Mouse (Mus musculus) A20 (cell line): Measurements from ENCODE around the gene Grik3.

Source experiments
- DNase-seq: peaks from one replicate; pipeline ENCODE4 v3.0.0-alpha.2; 2011; ENCODE audit warnings: low read depth, low spot score

Gene Grik3

DNA sequence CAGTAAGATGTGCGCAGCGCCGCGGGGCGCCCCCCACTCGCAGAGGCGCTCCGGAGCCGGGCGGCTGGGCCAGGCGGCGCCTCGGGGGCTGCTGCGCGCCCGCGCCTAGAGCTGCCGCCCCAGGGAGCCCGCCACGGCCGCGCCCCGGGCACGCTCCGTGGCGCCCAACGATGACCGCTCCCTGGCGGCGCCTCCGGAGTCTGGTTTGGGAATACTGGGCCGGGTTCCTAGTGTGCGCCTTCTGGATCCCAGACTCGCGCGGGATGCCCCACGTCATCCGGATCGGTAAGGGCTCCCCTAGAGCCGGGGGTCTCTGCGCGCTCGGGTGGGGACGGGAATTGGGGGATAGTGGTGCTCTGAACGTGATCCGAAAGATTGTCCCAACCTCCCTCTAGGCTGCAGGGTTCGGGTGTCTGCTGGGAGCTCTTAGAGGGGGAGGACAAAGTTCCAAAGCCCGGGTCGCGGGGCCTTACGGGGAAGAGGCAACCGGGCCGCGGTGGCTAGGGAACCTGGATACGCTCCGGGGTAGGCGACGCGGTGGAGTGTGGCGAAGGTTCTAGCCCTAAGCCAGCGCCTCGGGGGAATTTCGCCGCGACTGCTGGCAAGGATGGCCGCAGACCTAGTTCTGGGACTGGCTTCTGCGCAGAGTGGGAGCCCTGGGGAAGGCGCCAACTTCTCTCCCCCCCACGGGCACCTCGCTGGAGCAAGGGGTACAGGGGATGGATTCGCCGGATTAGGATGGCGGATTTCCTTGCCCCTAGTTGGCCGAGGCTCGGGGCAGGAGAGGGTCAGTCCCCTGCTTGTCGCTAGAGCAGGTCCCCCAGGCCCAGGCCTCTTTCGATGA lies at the start of gene Grik3:
TSS of gene Grik3 (plus strand) at position 40 of the 844 bp plus-strand sequence.
- DNase-seq: no peak

DNA sequence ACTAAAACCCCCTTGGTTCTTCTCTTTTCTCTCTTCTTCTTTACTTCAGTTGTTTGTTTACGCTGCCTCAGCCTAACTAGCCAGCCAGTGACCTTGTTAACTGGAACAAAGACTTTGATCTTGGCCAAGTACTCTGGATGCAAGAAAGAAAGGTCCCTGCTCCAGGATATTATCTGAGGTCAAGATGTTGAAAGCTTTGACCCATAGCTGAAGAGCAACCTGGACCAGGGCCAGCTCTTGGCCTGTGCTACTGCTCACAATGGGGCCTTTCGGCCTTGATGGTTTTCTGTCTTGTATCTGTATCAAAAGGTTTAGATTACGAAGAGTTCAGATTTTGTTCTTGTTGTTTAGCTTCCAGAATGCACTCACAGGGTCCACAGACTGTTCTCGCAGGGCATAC lies 48.7 kb upstream of the Grik3 start:
- no peak for DNase-seq

DNA sequence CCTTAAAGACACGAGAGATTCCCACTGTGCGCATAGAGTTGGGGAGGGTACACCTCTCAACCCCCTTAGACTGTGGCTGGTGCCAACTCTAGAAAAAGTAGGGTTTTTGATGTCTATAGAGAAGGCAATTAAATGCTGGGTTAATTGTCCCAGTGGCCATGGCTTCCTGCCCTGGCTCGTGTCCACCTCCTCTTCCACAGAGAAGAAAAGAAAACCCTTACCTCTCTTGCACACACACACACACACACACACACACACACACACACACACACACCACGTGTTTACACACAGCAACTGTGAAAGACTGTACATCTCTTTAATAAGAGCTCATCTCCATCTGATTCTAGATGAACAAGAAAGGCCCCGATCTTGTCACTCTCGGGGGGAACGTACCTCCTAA lies 46.1 kb upstream of the Grik3 start:
- DNase-seq: no peak

DNA sequence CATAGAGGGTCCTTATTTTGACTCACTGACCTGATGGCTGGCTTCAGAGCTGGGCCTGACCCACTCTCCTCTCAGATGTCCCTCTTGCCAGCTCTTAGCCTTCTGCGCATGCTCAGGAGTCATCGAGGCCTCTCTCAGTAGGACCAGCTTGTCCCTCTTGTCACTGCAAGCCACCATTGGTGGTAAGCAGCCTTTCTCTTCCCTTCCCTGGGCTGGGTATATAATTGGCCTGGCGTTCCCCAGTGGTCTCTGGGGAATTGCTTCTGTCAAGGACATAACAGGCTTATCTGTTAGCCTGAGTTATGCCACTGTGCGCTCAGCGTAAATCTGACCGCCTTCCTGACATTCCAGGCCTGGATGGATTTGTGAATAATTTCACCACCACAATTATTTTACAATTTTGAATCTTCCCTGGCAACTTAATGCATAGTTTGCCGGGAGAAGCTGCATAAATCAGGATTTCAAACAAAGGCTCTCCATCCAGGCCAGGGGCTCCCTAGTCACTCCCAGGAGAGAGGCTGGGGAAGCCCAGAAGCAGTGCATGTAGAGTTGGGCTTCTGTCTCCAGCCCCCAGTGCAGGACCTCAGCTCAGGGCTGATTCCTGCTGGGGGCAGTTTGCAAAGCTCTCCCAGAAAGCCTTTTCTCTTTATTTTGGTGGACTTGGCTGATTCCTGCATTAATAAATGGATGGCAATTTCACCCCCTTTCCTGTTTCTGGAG lies 39.7 kb upstream of the Grik3 start:
- DNase-seq: no peak

DNA sequence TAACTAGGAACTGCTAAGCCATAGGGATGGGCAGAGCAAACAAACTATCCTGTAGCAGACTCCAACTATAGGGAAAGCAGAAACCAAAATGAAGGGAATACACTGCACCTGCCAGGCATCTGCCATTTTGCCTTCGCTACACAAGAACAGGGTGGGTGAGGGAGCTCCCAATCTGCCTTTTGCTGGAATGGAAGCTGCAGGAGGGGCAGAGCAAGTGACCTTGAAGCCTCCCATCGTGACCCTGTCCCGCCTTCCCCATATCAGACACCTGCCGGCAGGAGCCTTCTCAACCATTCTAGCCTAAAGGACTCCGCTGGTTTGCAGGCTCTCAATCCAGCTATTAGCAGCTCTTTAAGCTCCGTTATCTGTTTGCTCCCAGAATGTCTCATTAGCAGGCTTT lies 38.7 kb upstream of the Grik3 start:
- no peak for DNase-seq

DNA sequence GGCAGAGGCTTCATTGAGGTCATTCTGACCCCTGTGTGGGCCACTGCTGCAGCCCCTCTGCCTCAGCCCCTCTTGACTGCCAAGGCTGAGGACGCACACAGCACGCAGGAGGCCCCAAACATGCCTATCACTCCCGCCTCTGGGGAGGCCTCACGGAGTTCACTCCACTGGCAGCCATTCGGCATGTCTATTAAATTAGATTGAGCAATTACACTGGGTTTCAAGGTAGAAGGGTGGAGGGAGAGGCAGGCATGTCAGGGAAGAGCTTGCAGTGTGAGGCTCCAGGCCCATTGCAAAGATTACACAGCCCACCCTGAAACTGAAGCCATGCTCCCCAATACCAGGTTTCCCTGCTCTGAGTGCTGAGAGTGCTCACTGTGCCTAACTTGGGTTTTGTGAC lies 34.0 kb upstream of the Grik3 start:
- DNase-seq: no peak

DNA sequence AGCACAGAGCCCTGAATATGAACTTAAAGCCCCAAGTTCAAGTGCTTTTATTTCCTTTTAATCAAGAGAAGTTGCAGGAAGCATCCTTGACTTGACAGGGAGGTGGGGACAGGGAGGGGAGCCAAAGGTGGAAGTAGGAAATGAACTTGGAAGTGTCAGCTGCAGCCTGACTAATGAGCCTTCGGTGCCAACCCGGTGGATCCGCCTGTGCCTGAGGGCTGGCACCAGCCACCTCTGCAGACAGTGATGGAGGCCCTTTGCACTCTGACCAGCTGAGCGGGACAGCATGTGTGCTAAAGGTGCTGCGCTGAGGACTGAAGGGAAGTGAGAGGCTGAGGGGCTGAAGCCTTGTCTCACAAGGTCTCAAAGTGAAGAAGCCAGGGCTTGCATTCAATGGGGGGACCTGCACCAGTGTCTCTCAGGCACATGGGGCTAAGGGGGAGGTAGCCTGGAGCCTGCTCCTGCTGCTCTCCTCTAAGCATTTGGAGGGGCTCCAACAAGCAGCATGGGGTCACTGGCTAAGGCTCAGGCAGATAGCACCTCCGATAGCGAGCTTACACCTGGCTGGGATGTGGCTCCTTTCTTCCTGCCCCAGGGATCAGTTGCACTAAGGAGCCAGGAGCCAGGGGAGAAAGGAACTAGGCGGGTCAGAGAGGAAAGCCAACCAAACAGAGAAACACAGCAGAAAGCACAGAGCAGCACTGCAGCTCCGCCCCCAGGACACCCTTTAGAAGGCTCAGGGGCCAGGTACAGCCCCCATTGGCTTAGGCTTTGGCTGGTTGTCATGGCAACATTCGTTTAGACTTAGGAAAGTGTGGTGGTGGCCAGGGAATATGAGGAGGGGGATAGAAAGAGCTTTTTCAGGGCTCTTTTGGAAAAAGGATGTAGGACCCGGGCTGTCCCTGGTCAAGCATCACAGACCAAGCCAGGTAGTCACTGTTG lies 33.1 kb upstream of the Grik3 start:
- no peak for DNase-seq

DNA sequence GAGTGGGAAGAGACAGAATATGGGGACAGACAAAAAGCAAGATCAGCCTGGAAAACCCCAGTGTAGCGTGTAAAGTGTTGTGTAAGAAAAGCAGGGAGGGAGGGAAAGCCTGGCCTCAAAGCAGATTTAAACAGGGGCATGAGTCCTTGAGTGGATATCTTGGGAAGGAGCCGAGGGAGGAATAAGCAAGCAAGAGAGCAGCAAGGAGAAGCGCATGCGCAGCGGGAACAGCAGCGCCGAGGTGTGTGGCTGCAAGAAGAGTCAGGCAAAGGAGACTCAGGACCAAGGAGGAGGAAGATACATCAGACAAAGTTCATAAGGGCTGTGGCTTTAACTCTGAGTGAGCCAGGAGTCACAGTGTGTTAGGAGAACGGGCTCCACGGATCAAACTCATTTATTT lies 30.7 kb upstream of the Grik3 start:
- no peak for DNase-seq

DNA sequence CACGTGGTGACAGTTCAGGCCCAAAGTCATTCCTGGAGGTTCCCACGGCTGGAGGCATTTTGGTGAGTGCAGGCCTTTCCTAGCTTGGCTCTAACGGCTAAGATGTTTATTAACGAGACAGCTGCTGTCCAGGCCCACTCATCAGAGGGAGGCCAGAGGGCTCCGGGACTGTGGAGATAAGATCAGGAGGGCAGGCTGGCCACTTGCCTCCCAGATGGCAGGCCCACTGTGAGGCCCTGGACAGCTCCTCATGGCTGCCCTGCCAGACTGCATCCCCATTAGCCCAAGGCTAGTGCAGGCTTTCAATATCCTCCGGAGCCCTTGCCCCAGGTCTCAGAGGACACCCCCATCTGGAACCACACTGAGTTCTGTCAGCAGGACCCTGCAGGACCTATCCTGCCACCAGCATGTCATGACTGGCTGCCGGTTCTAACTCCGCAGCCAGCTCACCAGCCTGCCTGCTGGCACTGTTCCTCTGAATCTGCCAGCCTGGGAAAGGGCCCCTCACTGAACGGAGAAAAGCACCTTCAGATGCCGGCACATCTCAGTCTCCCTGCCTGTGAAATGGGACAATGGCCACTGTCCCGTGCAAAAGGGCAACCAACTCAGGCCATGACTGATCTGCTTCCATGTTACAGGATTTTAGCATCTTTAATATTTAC lies 20.7 kb upstream of the Grik3 start:
- DNase-seq: no peak

DNA sequence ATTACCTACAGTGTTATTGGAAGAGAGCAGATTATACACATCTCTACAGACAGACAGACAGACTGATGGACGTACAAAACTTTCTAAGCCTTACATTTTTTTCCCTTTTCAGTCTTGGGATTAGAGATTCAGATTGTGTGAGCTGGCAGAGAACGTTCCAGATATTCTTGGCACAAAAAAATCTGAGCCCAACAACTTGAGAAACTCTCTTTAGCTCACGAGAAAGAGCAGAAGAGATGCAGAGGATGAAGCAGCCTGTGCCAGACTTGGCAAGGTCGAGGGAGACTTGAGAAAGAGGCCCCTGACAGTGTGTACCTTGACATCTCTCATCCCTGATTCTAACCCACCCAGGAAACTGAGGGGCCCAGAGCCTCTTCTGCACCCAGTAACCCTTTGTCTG lies 15.6 kb upstream of the Grik3 start:
- DNase-seq: no peak

DNA sequence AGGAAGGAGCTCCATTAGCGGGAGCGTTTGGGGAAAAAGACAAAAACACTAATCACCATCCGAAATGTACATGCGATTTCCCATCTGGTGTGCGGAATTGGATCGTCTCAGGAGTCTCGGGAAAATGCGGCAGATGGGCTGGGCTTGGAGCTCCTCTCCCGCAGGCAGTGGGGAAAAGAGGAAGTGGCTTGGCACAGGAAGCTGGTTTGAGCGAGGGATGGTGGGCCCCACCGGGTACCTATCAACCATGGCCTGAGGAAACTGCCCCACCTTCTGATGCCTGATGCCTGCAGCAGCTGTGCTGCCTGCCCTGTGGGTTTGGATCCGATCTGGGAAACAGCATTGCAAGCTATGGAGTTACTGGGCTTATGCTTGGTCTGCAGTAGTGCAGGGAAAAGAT lies 12.4 kb upstream of the Grik3 start:
- DNase-seq: peak; percentile 12

DNA sequence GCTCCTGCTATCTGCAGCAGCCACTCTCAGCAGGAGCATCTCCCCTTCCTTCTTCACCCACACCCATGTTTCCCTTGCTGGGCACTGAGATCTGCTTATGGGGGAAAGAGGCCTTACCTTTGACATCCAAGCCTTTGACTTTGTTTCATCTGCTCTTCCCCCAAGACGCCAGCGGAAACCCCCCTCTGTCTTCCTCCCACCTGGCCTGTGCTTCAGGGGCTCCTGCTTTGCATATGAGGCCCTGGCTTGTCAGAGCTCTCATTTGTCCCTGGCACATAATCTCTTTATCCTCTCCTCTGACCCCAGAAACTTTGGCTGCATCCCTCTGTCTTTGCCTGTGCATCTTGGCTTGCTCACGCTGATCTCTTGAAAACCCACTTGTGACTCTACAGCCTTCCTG lies 9.2 kb upstream of the Grik3 start:
- peak; percentile 89 for DNase-seq

DNA sequence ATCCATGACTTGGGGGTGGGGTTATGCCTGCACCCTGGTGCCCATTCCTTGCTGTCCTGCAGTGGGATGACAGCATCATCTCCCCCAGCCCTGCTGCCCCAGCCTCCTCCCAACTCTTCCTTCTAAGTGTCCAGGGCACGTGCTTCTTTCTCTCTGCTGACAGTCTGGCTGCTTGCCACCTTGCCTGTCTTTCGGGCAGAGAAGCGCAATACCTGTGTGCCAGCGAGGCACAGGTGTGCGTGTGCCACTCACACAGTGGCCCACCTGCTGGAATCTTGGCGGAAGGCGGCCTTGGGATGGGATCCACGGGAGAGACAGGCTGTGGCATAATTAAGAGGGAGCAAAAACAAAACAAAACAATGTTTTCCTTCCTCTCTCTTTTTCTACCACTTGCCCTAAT lies 6.4 kb upstream of the Grik3 start:
- no peak for DNase-seq

DNA sequence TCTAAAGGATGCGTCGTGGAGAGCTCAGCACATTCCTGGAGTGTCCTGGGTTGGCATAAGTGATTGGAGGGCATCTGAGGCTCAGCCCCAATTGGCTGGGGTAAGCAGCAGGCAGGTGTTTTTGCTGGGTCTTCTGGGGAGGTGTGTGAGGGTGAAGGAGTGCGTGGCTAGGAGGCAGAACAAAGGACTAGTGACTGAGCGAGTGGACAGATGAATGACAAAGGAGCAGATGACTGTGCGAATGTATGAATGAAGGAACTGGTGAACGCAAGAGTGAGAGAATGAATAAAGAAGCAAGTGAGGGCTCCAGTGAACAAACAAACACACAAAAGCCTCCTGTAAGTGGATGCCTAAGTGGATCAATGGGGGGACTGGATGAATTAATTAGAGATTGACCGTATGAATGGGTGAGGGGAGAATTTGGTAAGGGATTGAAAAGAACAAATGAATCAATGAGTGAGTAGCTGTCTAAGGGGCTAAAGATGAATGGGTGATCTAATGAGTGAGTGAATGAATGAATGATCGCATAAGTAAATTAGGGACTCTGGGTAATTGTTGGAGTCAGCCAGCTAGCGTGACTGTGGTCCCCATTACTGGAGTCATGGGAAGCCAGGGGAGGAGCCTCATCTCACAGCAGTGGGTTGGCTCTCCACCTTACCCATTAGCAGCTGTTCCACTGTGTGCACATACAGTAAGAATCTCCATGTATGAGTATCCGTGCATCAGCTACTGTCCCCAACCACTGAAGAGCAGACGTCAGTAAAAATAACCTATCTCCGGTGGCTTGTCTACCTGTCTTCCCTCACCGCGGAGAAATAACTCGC lies 4.9 kb upstream of the Grik3 start:
- DNase-seq: no peak

DNA sequence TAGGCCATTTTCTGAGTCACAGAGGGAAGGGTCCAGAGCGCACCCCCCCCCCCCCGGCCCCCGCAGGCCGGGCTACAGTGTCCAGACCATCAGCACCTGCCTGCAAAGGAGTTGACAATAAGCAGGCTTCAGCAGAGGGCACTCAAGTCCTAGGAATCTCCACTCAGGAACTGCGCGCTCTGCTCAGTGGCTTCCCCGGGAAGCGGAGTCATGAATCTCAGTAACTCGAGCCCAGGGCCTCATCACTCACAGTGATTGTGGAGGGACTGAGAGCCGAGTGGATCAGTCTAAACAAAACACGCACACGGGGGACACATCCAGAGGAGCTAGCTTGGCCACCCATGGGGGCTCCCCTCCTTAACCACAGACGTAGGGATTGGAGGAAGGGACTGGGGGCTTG lies 3.9 kb upstream of the Grik3 start:
- DNase-seq: no peak

DNA sequence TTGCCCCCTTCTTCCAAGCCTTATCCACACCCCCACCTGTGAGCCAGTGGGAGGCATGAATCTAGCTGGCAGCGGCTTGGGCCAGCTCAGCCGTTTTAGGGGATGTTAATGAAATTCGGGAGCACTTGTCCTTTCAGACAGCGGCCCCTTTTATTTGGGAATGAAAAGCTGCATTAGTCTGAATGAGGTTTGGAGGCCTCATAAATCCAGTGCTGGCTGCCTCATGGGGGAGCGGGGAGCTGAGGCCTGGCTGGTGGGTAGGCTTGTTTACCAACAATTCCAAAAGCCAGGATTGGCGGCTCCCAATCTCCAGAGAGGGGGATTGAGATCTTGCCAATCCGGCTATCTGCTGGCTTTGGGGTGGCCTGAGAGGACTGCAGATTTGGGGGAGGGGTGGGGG lies 3.5 kb upstream of the Grik3 start:
- DNase-seq: no peak

DNA sequence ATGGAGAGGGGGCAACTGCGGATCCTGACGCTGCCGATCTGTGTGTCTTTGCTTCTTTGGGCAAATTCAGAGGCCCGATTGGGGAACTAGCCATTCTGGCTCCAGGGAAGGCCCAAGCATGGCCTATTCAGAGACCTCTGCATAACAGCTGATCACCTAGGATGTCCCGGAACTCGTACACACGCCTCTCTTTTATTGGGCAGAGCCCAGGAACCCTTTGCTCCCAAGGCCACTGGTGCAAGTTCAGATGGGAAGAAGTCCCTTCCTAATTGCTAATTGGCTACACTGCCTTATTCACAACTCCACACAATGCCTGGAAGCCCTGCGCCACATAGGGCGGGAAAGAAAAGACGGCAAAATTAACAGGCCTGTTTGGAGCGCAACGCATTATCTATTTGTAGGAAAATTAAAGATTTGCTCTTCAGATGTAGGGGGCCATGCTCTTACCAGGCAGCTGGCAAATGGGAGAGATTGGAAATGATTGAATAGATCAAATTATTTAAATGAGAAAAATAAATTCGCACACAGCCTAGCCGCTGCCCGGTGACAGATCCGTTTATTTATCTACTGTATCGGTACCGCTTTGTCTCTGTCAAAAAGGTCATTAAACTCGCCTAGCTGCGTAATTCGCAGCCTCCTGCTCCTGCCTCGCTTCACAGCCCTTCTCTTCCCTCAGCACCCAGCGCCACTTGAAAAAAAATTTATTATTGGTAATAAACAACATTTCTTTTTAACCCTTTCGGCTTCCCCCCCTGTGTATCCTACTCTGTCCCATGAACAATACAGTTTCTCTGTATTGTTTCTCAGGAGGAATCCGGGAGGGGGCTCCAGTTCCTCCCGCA lies 1.5 kb upstream of the Grik3 start:
- DNase-seq: no peak

DNA sequence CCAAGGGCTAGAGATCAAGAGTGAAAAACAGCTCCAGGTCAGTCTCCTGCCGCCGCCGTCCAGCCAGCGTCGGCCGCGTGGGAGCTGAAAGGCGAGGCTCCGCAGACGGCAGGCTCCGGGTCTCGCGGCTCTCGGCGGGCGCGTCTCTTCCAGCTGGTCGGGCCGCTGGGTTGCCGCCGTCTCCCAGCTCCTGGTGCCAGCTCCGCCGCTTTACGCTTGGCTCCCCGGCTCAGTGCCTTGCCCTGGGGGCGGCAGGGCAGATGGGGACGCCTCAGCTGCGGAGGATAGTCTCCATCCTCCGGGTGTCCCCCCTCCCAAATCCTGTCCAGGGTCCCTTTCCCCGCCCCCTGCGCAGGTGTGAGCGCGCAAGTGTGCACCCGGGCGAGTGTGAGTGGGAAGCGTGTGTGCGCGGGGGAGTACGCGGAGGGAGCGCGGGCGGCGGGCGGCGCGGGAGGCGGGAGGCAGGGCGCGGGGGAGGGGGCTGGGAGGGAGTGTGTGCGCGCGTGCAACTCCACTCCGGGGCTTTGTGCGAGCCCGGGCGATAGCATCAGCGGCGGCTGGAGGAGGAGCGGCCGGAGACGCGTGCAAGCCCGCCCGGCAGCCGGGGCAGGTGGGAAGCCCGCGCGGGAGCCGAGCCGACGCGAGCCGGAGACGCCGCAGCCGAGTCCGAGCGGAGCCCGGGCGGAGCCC lies 454 bp upstream of the Grik3 start:
- DNase-seq: no peak

DNA sequence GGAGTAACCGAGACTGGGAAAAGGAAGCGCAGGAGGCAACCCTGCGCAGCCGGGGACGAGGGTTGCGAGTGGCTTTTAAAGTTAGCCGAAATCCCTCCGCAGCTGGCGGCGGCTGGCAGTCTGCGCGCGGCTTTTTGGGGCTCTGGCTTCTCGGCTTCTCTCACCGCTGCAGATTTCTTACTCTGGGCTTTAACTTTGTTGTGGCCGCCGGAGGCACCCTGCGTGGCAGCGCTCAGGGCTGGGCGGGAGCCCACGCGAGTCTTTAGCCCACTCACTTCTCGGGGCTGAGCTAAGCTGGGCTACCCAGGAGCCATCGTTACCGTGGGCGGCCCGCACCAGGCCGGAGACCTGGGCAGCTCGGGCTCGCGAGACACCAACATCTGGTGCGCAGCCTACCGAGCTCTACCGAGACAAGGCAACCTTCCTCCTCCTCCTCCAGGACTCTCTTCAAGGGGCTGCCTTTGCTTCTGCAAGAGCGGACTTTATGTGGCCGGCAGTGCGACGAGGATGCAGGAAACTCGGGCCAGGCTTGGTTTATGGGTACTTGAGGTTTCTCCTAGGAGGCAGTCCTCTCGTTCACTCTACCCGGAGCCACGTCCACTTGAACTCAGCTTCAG lies 1.1 kb downstream of the Grik3 start:
- DNase-seq: no peak
